Mouse (Mus musculus) megakaryocyte, adult 5-6 weeks (primary cell): Measurements from ENCODE around the gene Nav3. TPM values are rescaled to one million over a fixed set of nuclear protein-coding genes. Genes with fewer than 3 reads are reported as not detected.

Experiments used
- ATAC-seq: 2 replicates; pipeline ENCODE4 v1.8.0; 2016; ENCODE audit warnings: mild to moderate bottlenecking, inconsistent platforms; ENCODE audit not compliant: poor library complexity, severe bottlenecking
- total RNA-seq, 2 experiments: library from RNA; stranded (forward) in 1 of 2; stranded (reverse) in 1 of 2; fragments of 153-499, 151-499 nt in 1 of 2; fragments of 221-1000, 200-1000 nt in 1 of 2; gene quantifications; 2 replicates each; pipeline versions ENCODE4 v1.2.3 to v1.2.4; 2015 to 2017

The Nav3 gene
- total RNA-seq, 2 experiments from 2014 or later, result 0.04 TPM; not detected in 1

- ATAC-seq, result no peak
These were observed 263.1 kb downstream of the Nav3 start for GRCm38 (mm10) chr10:110192881-110193280.

GRCm38 (mm10) chr10:110192026-110192805 is 263.8 kb downstream of the Nav3 start:
- ATAC-seq, result no peak

- no peak for ATAC-seq
These were observed 269.8 kb downstream of the Nav3 start for GRCm38 (mm10) chr10:110186242-110186641.

- ATAC-seq, result no peak
These were observed 280.1 kb downstream of the Nav3 start for GRCm38 (mm10) chr10:110175874-110176273.

- no peak for ATAC-seq
These were observed 286.6 kb downstream of the Nav3 start for GRCm38 (mm10) chr10:110169416-110169815.

GRCm38 (mm10) chr10:110168892-110169291 is 287.1 kb downstream of the Nav3 start:
- ATAC-seq, result no peak

- ATAC-seq, result no peak
These were observed 293.4 kb downstream of the Nav3 start for GRCm38 (mm10) chr10:110162596-110162995.

- ATAC-seq, result no peak
These were observed 295.1 kb downstream of the Nav3 start for GRCm38 (mm10) chr10:110160894-110161293.

GRCm38 (mm10) chr10:110159548-110159947 is 296.5 kb downstream of the Nav3 start:
- no peak for ATAC-seq

- no peak for ATAC-seq
These were observed 297.9 kb downstream of the Nav3 start for GRCm38 (mm10) chr10:110158122-110158521.

GRCm38 (mm10) chr10:110156412-110156811 is 299.6 kb downstream of the Nav3 start:
- ATAC-seq, result no peak

- ATAC-seq, result no peak
These were observed 300.5 kb downstream of the Nav3 start for GRCm38 (mm10) chr10:110155494-110155893.

GRCm38 (mm10) chr10:110154873-110155237 is 301.1 kb downstream of the Nav3 start:
- ATAC-seq, result no peak

GRCm38 (mm10) chr10:110154001-110154872 is 301.8 kb downstream of the Nav3 start:
- ATAC-seq, result no peak

GRCm38 (mm10) chr10:110120572-110120971 is 335.4 kb downstream of the Nav3 start:
- no peak for ATAC-seq

- ATAC-seq, result no peak
These were observed 338.7 kb downstream of the Nav3 start for GRCm38 (mm10) chr10:110117341-110117740.

GRCm38 (mm10) chr10:110112669-110113458 is 343.1 kb downstream of the Nav3 start:
- ATAC-seq, result no peak

- ATAC-seq, result no peak
These were observed 352.7 kb downstream of the Nav3 start for GRCm38 (mm10) chr10:110103255-110103654.

- no peak for ATAC-seq
These were observed 353.8 kb downstream of the Nav3 start for GRCm38 (mm10) chr10:110102231-110102630.

- no peak for ATAC-seq
These were observed 361.6 kb downstream of the Nav3 start for GRCm38 (mm10) chr10:110094433-110094832.

GRCm38 (mm10) chr10:110088444-110089061 is 367.5 kb downstream of the Nav3 start:
- ATAC-seq, result no peak
